Mouse (Mus musculus) right cerebral cortex, adult 2 months (tissue): ENCODE measurements around the gene Atp10a.
A peak's percentile ranks its signal among the peaks of the same experiment; 100 is the strongest.

Source experiments
- DNase-seq, 2 experiments: peaks; one replicate each; pipeline ENCODE4 v3.0.0; 2021 to 2022; ENCODE audit warnings: low spot score in 2 of 2

Atp10a gene

GRCm38 (mm10) chr7:58736841-58737547, 81.0 kb downstream of the Atp10a start:
- no peak for DNase-seq

GRCm38 (mm10) chr7:58740196-58740595, 84.2 kb downstream of the Atp10a start:
- no peak for DNase-seq

- DNase-seq: no peak
These were observed 84.9 kb downstream of the Atp10a start for GRCm38 (mm10) chr7:58740842-58741241.

- no peak for DNase-seq
These were observed 86.0 kb downstream of the Atp10a start for GRCm38 (mm10) chr7:58742009-58742408.

GRCm38 (mm10) chr7:58742648-58743047, 86.7 kb downstream of the Atp10a start:
- no peak for DNase-seq

- DNase-seq: peak in 1 of 2 experiments; percentile 18
These were observed 87.7 kb downstream of the Atp10a start for GRCm38 (mm10) chr7:58743362-58744320.

- no peak for DNase-seq
These were observed 90.9 kb downstream of the Atp10a start for GRCm38 (mm10) chr7:58746817-58747216.

GRCm38 (mm10) chr7:58749904-58750612, 94.1 kb downstream of the Atp10a start:
- no peak for DNase-seq

GRCm38 (mm10) chr7:58752041-58752440, 96.1 kb downstream of the Atp10a start:
- no peak for DNase-seq

- DNase-seq: no peak
These were observed 98.1 kb downstream of the Atp10a start for GRCm38 (mm10) chr7:58754076-58754475.

GRCm38 (mm10) chr7:58754536-58754935, 98.6 kb downstream of the Atp10a start:
- no peak for DNase-seq

- DNase-seq: no peak
These were observed 99.1 kb downstream of the Atp10a start for GRCm38 (mm10) chr7:58755083-58755482.

- DNase-seq: no peak
These were observed 99.9 kb downstream of the Atp10a start for GRCm38 (mm10) chr7:58755846-58756245.

GRCm38 (mm10) chr7:58757331-58757730, 101.4 kb downstream of the Atp10a start:
- no peak for DNase-seq

- no peak for DNase-seq
These were observed 102.4 kb downstream of the Atp10a start for GRCm38 (mm10) chr7:58758396-58758795.

- DNase-seq: no peak
These were observed 103.3 kb downstream of the Atp10a start for GRCm38 (mm10) chr7:58759265-58759664.

- peak; percentile 27 to 57 for DNase-seq
These were observed 111.3 kb downstream of the Atp10a start for GRCm38 (mm10) chr7:58767257-58767656.

GRCm38 (mm10) chr7:58768253-58768652, 112.3 kb downstream of the Atp10a start:
- DNase-seq: no peak

- no peak for DNase-seq
These were observed 114.3 kb downstream of the Atp10a start for GRCm38 (mm10) chr7:58770254-58770653.

- no peak for DNase-seq
These were observed 116.2 kb downstream of the Atp10a start for GRCm38 (mm10) chr7:58772048-58772690.

- no peak for DNase-seq
These were observed 123.2 kb downstream of the Atp10a start for GRCm38 (mm10) chr7:58779146-58779545.

- no peak for DNase-seq
These were observed 131.0 kb downstream of the Atp10a start for GRCm38 (mm10) chr7:58786986-58787385.
